Comparison of ENCODE assay signal across 26 mouse cellular contexts in genomic region chr5:115003224-115003873, GRCm38 (mm10). TPM values are rescaled to one million over a fixed set of nuclear protein-coding genes. Genes with fewer than 3 reads are reported as not detected.
A peak's percentile ranks its signal among the peaks of the same experiment; 100 is the strongest.
DNase-seq lines count a peak whose midpoint lies in the region; ATAC-seq lines count a peak whose summit lies in the region.
"Had no signal": no experiment of that assay in that cellular context is flagged by ENCODE, and none has a peak within 500 bp of the region (broad histone marks: within the 10 kb centered on the region; RNA-seq: fewer than 3 reads in every experiment).

No protein-coding gene starts in this region.

- H3K4me3 ChIP-seq in heart, embryonic 12.5 days: no peak overlapping the region
- no peak overlapping the region for H3K4me3 ChIP-seq in midbrain, embryonic 11.5 days (ENCODE audit: low read depth, low read length)
- H3K4me3 ChIP-seq in midbrain, embryonic 15.5 days: no peak overlapping the region
- H3K4me3 ChIP-seq: embryonic facial prominence, embryonic 15.5 days; erythroblast, embryonic 14.5 days; forebrain, embryonic 10.5 days; heart, embryonic 10.5 days; heart, embryonic 15.5 days; hindbrain, embryonic 13.5 days had no signal

- H3K4me1 ChIP-seq in heart, embryonic 12.5 days (replicated peaks): peaks cover 10% of the 10 kb centered on the region
- H3K4me1 ChIP-seq in midbrain, embryonic 11.5 days (ENCODE audit: control insufficient read depth, insufficient read depth, low read length): no peaks in the 10 kb centered on the region
- H3K4me1 ChIP-seq in midbrain, embryonic 15.5 days: no peaks in the 10 kb centered on the region
- H3K4me1 ChIP-seq: hindbrain, embryonic 13.5 days had no signal

- no peak for ATAC-seq in heart, embryonic 12.5 days (ENCODE audit: insufficient number of reproducible peaks, low FRiP score)
- no peak for ATAC-seq in midbrain, embryonic 11.5 days (ENCODE audit: low FRiP score)
- no peak for ATAC-seq in midbrain, embryonic 15.5 days (replicated peaks)
- ATAC-seq in common myeloid progenitor, adult 5-6 weeks (replicated peaks; ENCODE audit: low read depth, poor library complexity, severe bottlenecking): 0 out of 2 replicates have a peak, but pooled peaks have one; percentile 32
- ATAC-seq: forebrain, embryonic 16.5 days; hindbrain, postnatal 0 days had no signal

- no peaks in the 10 kb centered on the region for H3K9me3 ChIP-seq in heart, embryonic 12.5 days (replicated peaks)
- H3K9me3 ChIP-seq in midbrain, embryonic 11.5 days (ENCODE audit: control insufficient read depth, low read length): no peaks in the 10 kb centered on the region
- no peaks in the 10 kb centered on the region for H3K9me3 ChIP-seq in midbrain, embryonic 15.5 days
- H3K9me3 ChIP-seq: embryonic facial prominence, embryonic 15.5 days; forebrain, embryonic 10.5 days; G1E; heart, embryonic 10.5 days; heart, embryonic 15.5 days; hindbrain, embryonic 13.5 days had no signal

- H3K36me3 ChIP-seq in heart, embryonic 12.5 days: no peaks in the 10 kb centered on the region
- H3K36me3 ChIP-seq in midbrain, embryonic 11.5 days (ENCODE audit: control insufficient read depth, insufficient read depth, low read length): no peaks in the 10 kb centered on the region
- H3K36me3 ChIP-seq in midbrain, embryonic 15.5 days (replicated peaks): no peaks in the 10 kb centered on the region
- H3K36me3 ChIP-seq: embryonic facial prominence, embryonic 15.5 days; forebrain, embryonic 10.5 days; G1E; heart, embryonic 10.5 days; heart, embryonic 15.5 days; hindbrain, embryonic 13.5 days had no signal

- H3K27me3 ChIP-seq in heart, embryonic 12.5 days (replicated peaks): no peaks in the 10 kb centered on the region
- H3K27me3 ChIP-seq in midbrain, embryonic 11.5 days (ENCODE audit: control insufficient read depth, insufficient read depth, low read length): no peaks in the 10 kb centered on the region
- no peaks in the 10 kb centered on the region for H3K27me3 ChIP-seq in midbrain, embryonic 15.5 days (replicated peaks)
- H3K27me3 ChIP-seq: embryonic facial prominence, embryonic 15.5 days; hindbrain, embryonic 13.5 days had no signal

- no peak overlapping the region for H3K9ac ChIP-seq in heart, embryonic 12.5 days
- H3K9ac ChIP-seq in midbrain, embryonic 11.5 days (ENCODE audit: low read length): no peak overlapping the region
- no peak overlapping the region for H3K9ac ChIP-seq in midbrain, embryonic 15.5 days
- H3K9ac ChIP-seq: embryonic facial prominence, embryonic 15.5 days; heart, embryonic 15.5 days; hindbrain, embryonic 13.5 days had no signal

- WGBS in heart, embryonic 12.5 days: 70% methylated on average over 13 of the region's 13 CpGs
- WGBS in midbrain, embryonic 11.5 days: 80% methylated on average over 13 of the region's 13 CpGs
- WGBS in midbrain, embryonic 15.5 days: 82% methylated on average over 13 of the region's 13 CpGs

- peak; percentile 46 for DNase-seq in heart, adult 11 months
- DNase-seq in midbrain, embryonic 11.5 days (ENCODE audit: low spot score, missing footprints): peak; percentile 56
- DNase-seq in urinary bladder, postnatal 25 days (ENCODE audit: low spot score): no peak
- DNase-seq: adrenal gland, adult 8-10 months; adrenal gland, postnatal 36 days; cerebellum, adult 2 months; cerebellum, postnatal 10 days; embryo, embryonic 11 days; heart, adult 18-20 months; heart, postnatal 14 days had no signal

- H3K4me2 ChIP-seq in heart, embryonic 12.5 days: no peak overlapping the region
- H3K4me2 ChIP-seq in midbrain, embryonic 11.5 days: no peak overlapping the region
- no peak overlapping the region for H3K4me2 ChIP-seq in midbrain, embryonic 15.5 days
- H3K4me2 ChIP-seq: embryonic facial prominence, embryonic 15.5 days; heart, embryonic 15.5 days; hindbrain, embryonic 13.5 days had no signal

- no peak overlapping the region for H3K27ac ChIP-seq in heart, embryonic 12.5 days (ENCODE audit: poor library complexity, severe bottlenecking)
- no peak overlapping the region for H3K27ac ChIP-seq in midbrain, embryonic 11.5 days (ENCODE audit: low read depth, low read length)
- no peak overlapping the region for H3K27ac ChIP-seq in midbrain, embryonic 15.5 days
- H3K27ac ChIP-seq: embryonic facial prominence, embryonic 15.5 days; forebrain, embryonic 10.5 days; heart, embryonic 10.5 days; heart, embryonic 15.5 days; hindbrain, embryonic 13.5 days; hindbrain, postnatal 0 days had no signal

RNA-seq across cellular contexts. Expression of gene Sppl3, which starts 7.6 kb away (rescaled TPM):
- polyA plus RNA-seq in heart, embryonic 12.5 days (2016; fragmentation: Nextera tagmentation; extraction: Ambion mirVana): 18.2 and 18.9 TPM in 2 replicates
- polyA plus RNA-seq in midbrain, embryonic 11.5 days (2014; fragmentation: Nextera tagmentation; extraction: Ambion mirVana): 21.7 and 23.6 TPM in 2 replicates
- 35.1 and 47.1 TPM in 2 replicates for polyA plus RNA-seq in midbrain, embryonic 15.5 days (2015; fragmentation: Nextera tagmentation; extraction: Ambion mirVana)
- 30.9 and 34.4 TPM in 2 replicates for total RNA-seq in common myeloid progenitor, adult 5-6 weeks (2017)

RNA-seq across cellular contexts. Expression of gene Hnf1a, which starts 32.5 kb away (rescaled TPM):
- 0.05 and 0.19 TPM in 2 replicates for polyA plus RNA-seq in heart, embryonic 12.5 days (2016; fragmentation: Nextera tagmentation; extraction: Ambion mirVana)
- not detected in 2 replicates for polyA plus RNA-seq in midbrain, embryonic 11.5 days (2014; fragmentation: Nextera tagmentation; extraction: Ambion mirVana)
- polyA plus RNA-seq in midbrain, embryonic 15.5 days (2015; fragmentation: Nextera tagmentation; extraction: Ambion mirVana): 0.05 and 0.10 TPM in 2 replicates
- total RNA-seq in common myeloid progenitor, adult 5-6 weeks (2017): not detected in 2 replicates
- total RNA-seq: adrenal gland, adult 8-10 months; gastrocnemius, postnatal 25 days; heart, adult 18-20 months; hematopoietic stem cell, adult 5-6 weeks; hindbrain, postnatal 0 days had no signal
- polyA plus RNA-seq: embryonic facial prominence, embryonic 11.5 days; forebrain, embryonic 10.5 days; frontal cortex, adult 2 months; G1E; hindbrain, embryonic 13.5 days had no signal
